22 mouse cellular contexts compared by ENCODE assay signal in genomic region chr5:66781507-66781906, GRCm38 (mm10). TPM values are rescaled to one million over a fixed set of nuclear protein-coding genes. Genes with fewer than 3 reads are reported as not detected.
DNase-seq lines count a peak whose midpoint lies in the region; ATAC-seq and TF ChIP-seq lines count a peak whose summit lies in the region.
"Had no signal": no experiment of that assay in that cellular context is flagged by ENCODE, and none has a peak within 500 bp of the region (broad histone marks: within the 10 kb centered on the region; RNA-seq: fewer than 3 reads in every experiment).

No protein-coding gene starts in this region.

- POLR2A ChIA-PET in Patski (lab: Charles Lee) = no interaction called here

- peaks cover 4% of the 10 kb centered on the region for H3K4me1 ChIP-seq in lung, embryonic 14.5 days (ENCODE audit: insufficient read depth)
- H3K4me1 ChIP-seq in lung, postnatal 0 days (ENCODE audit: insufficient read depth, low read depth, low read length) = peaks cover 5% of the 10 kb centered on the region; the same call in 1 of the 2 replicates
- H3K4me1 ChIP-seq in hindbrain, embryonic 11.5 days (replicated peaks; ENCODE audit: control insufficient read depth, insufficient read depth, low read length) = no peaks in the 10 kb centered on the region
- H3K4me1 ChIP-seq: forebrain, embryonic 12.5 days; forebrain, embryonic 15.5 days; hindbrain, embryonic 13.5 days had no signal

- in situ Hi-C loops in Patski (cut with MboI; ENCODE audit: low pct_unique_long_range_greater_than_20kb) = no loop called here

- TF ChIP-seq CTCF in lung, embryonic 14.5 days (IDR thresholded peaks at IDR 0.05; ENCODE audit: low read depth) = no peak
- TF ChIP-seq CTCF in lung, postnatal 0 days (IDR thresholded peaks at IDR 0.05) = no peak
- TF ChIP-seq CTCF in Patski (IDR thresholded peaks at IDR 0.05) = no peak

- no peak overlapping the region for H3K27ac ChIP-seq in lung, embryonic 14.5 days (ENCODE audit: low read depth)
- H3K27ac ChIP-seq in lung, postnatal 0 days (ENCODE audit: low read length) = no peak overlapping the region
- no peak overlapping the region for H3K27ac ChIP-seq in hindbrain, embryonic 11.5 days (ENCODE audit: low read depth, low read length)
- H3K27ac ChIP-seq: forebrain, embryonic 12.5 days; forebrain, embryonic 15.5 days; hindbrain, embryonic 13.5 days had no signal

- peak; percentile 74 for TF ChIP-seq EP300 in lung, postnatal 0 days (IDR thresholded peaks at IDR 0.05)

- CTCF ChIA-PET in Patski (lab: Charles Lee) = no interaction called here

- H3K4me3 ChIP-seq in lung, embryonic 14.5 days (ENCODE audit: low read depth, low read length) = no peak overlapping the region
- no peak overlapping the region for H3K4me3 ChIP-seq in lung, postnatal 0 days (ENCODE audit: low read depth, low read length)
- no peak overlapping the region for H3K4me3 ChIP-seq in hindbrain, embryonic 11.5 days (ENCODE audit: low read depth, low read length)
- H3K4me3 ChIP-seq: forebrain, embryonic 12.5 days; forebrain, embryonic 15.5 days; hindbrain, embryonic 13.5 days had no signal

- no peaks in the 10 kb centered on the region for H3K36me3 ChIP-seq in lung, embryonic 14.5 days (ENCODE audit: insufficient read depth)
- H3K36me3 ChIP-seq in lung, postnatal 0 days (ENCODE audit: insufficient read depth, low read length) = no peaks in the 10 kb centered on the region
- H3K36me3 ChIP-seq in hindbrain, embryonic 11.5 days (ENCODE audit: control insufficient read depth, insufficient read depth, low read length) = no peaks in the 10 kb centered on the region
- H3K36me3 ChIP-seq: forebrain, embryonic 12.5 days; forebrain, embryonic 15.5 days; hindbrain, embryonic 13.5 days had no signal

- H3K9me3 ChIP-seq in lung, embryonic 14.5 days (ENCODE audit: low read depth, low read length) = no peaks in the 10 kb centered on the region
- no peaks in the 10 kb centered on the region for H3K9me3 ChIP-seq in lung, postnatal 0 days (ENCODE audit: low read length)
- no peaks in the 10 kb centered on the region for H3K9me3 ChIP-seq in hindbrain, embryonic 11.5 days (ENCODE audit: control insufficient read depth, low read length)
- H3K9me3 ChIP-seq: forebrain, embryonic 12.5 days; forebrain, embryonic 15.5 days; hindbrain, embryonic 13.5 days had no signal

- no peak overlapping the region for H3K4me2 ChIP-seq in lung, embryonic 14.5 days
- no peak overlapping the region for H3K4me2 ChIP-seq in lung, postnatal 0 days (replicated peaks; ENCODE audit: low read depth, low read length)
- H3K4me2 ChIP-seq in hindbrain, embryonic 11.5 days (replicated peaks; ENCODE audit: low read depth, low read length) = no peak overlapping the region
- H3K4me2 ChIP-seq: forebrain, embryonic 12.5 days; forebrain, embryonic 15.5 days; heart, embryonic 11.5 days; hindbrain, embryonic 13.5 days had no signal

- H3K9ac ChIP-seq in lung, embryonic 14.5 days = no peak overlapping the region
- no peak overlapping the region for H3K9ac ChIP-seq in lung, postnatal 0 days (replicated peaks; ENCODE audit: low read depth)
- H3K9ac ChIP-seq in hindbrain, embryonic 11.5 days (ENCODE audit: low read depth, low read length) = no peak overlapping the region
- H3K9ac ChIP-seq: forebrain, embryonic 12.5 days; forebrain, embryonic 15.5 days; hindbrain, embryonic 13.5 days had no signal

- H3K27me3 ChIP-seq in lung, embryonic 14.5 days (ENCODE audit: insufficient read depth, low read length) = no peaks in the 10 kb centered on the region
- no peaks in the 10 kb centered on the region for H3K27me3 ChIP-seq in lung, postnatal 0 days (replicated peaks; ENCODE audit: insufficient read depth, low read length)
- H3K27me3 ChIP-seq in Patski = no peaks in the 10 kb centered on the region
- no peaks in the 10 kb centered on the region for H3K27me3 ChIP-seq in hindbrain, embryonic 11.5 days (ENCODE audit: control insufficient read depth, insufficient read depth, low read length)
- H3K27me3 ChIP-seq: forebrain, embryonic 12.5 days; forebrain, embryonic 15.5 days; hindbrain, embryonic 13.5 days had no signal

- ATAC-seq in lung, embryonic 14.5 days (ENCODE audit: insufficient read depth) = no peak
- ATAC-seq in lung, postnatal 0 days = peak; percentile 62
- ATAC-seq in Patski = no peak
- no peak for ATAC-seq in hindbrain, embryonic 11.5 days (ENCODE audit: low FRiP score)
- ATAC-seq: activated CD4-positive, CD25-positive, alpha-beta regulatory T cell, adult 4 months; forebrain, embryonic 15.5 days; hindbrain, embryonic 16.5 days; inflammation-experienced regulatory T-cells, adult 6 months; intestine, embryonic 16.5 days had no signal

- DNase-seq in lung, embryonic 14.5 days = peak; percentile 39
- no peak for DNase-seq in lung, postnatal 4 days
- DNase-seq in lung, postnatal 0 days (ENCODE audit: low spot score) = peak; percentile 84
- DNase-seq in lung, postnatal 36 days = no peak
- DNase-seq in Patski (ENCODE audit: low read depth, low spot score) = peak; percentile 31
- DNase-seq in adrenal gland, postnatal 10 days = no peak
- no peak for DNase-seq in hindbrain, embryonic 11.5 days (ENCODE audit: low spot score)
- DNase-seq: adrenal gland, adult 8-10 months; adrenal gland, postnatal 36 days; cerebellum, adult 18-20 months; cerebellum, adult 9-10 months; cerebellum, postnatal 14 days; gastrocnemius, postnatal 14 days; heart, adult 11 months had no signal

- 49% methylated on average over 1 of the region's 1 CpGs for WGBS in lung, embryonic 14.5 days
- WGBS in lung, postnatal 0 days = 54% methylated on average over 1 of the region's 1 CpGs
- 94% methylated on average over 1 of the region's 1 CpGs for WGBS in hindbrain, embryonic 11.5 days

RNA-seq across cellular contexts. Expression of gene Limch1, which starts 35.9 kb away (rescaled TPM):
- polyA plus RNA-seq in lung, embryonic 14.5 days (2014; fragmentation: Nextera tagmentation; extraction: Ambion mirVana) = 67.8 and 70.5 TPM in 2 replicates
- 368 and 398 TPM in 2 replicates for polyA plus RNA-seq in lung, postnatal 0 days (2015; fragmentation: Nextera tagmentation; extraction: Ambion mirVana)
- polyA plus RNA-seq in Patski (2021) = 41.1 TPM
- 100 to 1,000 TPM in 1 of 2 experiments, 10 to 100 TPM in 1; 69.5 to 100 TPM for total RNA-seq in adrenal gland, postnatal 10 days (2021)
- 60.7 and 81.7 TPM in 2 replicates for polyA plus RNA-seq in hindbrain, embryonic 11.5 days (2014; fragmentation: Nextera tagmentation; extraction: Ambion mirVana)

Comparison
In these comparisons a context has a peak if more than half of its experiments do, and no peak if none do; other contexts are left out.
1. DNase-seq: peak in lung, embryonic 14.5 days (single experiment), lung, postnatal 0 days (single experiment) and Patski (single experiment); none in lung, postnatal 4 days (0 of 2), lung, postnatal 36 days (single experiment), adrenal gland, postnatal 10 days (single experiment) and hindbrain, embryonic 11.5 days (single experiment).